Mouse (Mus musculus) testis, adult 2 months (tissue): ENCODE results near the gene Pitpnc1. TPM values are rescaled to one million over a fixed set of nuclear protein-coding genes. Genes with fewer than 3 reads are reported as not detected.

Experiments
- H3K27ac ChIP-seq: fragments of 200-500 bp; 2 replicates; pipeline ENCODE4 v1.5.1; 2012; ENCODE audit warnings: low read depth, low read length; ENCODE audit not compliant: control insufficient read depth, insufficient read depth
- H3K27me3 ChIP-seq: fragments of 200-500 bp; 2 replicates; pipeline ENCODE4 v1.6.1; 2012; ENCODE audit warnings: mild to moderate bottlenecking, low read length, moderate library complexity; ENCODE audit not compliant: control insufficient read depth, insufficient read depth
- H3K36me3 ChIP-seq: fragments of 200-500 bp; 2 replicates; pipeline ENCODE4 v1.6.1; 2012; ENCODE audit warnings: mild to moderate bottlenecking, low read length; ENCODE audit not compliant: control insufficient read depth, insufficient read depth
- H3K4me1 ChIP-seq: fragments of 200-500 bp; 2 replicates; pipeline ENCODE4 v1.6.1; 2012; ENCODE audit warnings: low read length; ENCODE audit not compliant: control insufficient read depth, insufficient read depth
- H3K4me3 ChIP-seq: fragments of 200-500 bp; 2 replicates; pipeline ENCODE4 v1.5.1; 2012; ENCODE audit warnings: low read depth, mild to moderate bottlenecking, low read length, moderate library complexity, mixed read lengths; ENCODE audit not compliant: control insufficient read depth
- CTCF ChIP-seq: fragments of 200-500 bp; IDR thresholded peaks from 2 replicates; pipeline ENCODE4 v1.5.1; 2012; ENCODE audit warnings: low read depth, mild to moderate bottlenecking, inconsistent platforms, low read length, moderate library complexity; ENCODE audit not compliant: control insufficient read depth, insufficient read depth, insufficient replicate concordance
- POLR2A ChIP-seq: fragments of 200-500 bp; IDR thresholded peaks from 2 replicates; pipeline ENCODE4 v1.6.1; 2012; ENCODE audit warnings: low read depth, mild to moderate bottlenecking, inconsistent platforms, low read length, moderate library complexity; ENCODE audit not compliant: control insufficient read depth
- polyA plus RNA-seq: library from polyadenylated mRNA; depleted of rRNA; stranded (reverse); fragments of >200 nt; gene quantifications from 2 replicates; pipeline ENCODE4 v1.2.3, GENCODE M21; 2012

The Pitpnc1 gene
- polyA plus RNA-seq, 1 experiment, result 1.5 TPM

GRCm38 (mm10) chr11:107438140-107438539 lies 32.4 kb downstream of the Pitpnc1 start:
- Histone ChIP-seq H3K27me3 (no peaks in the 10 kb centered on the region), H3K36me3 (no peaks in the 10 kb centered on the region), H3K4me1 (peaks cover 5% of the 10 kb centered on the region), H3K27ac (no peak overlapping the region), H3K4me3 (no peak overlapping the region)
- TF ChIP-seq CTCF (no peak), POLR2A (no peak)

GRCm38 (mm10) chr11:107437723-107438122 lies 32.8 kb downstream of the Pitpnc1 start:
- Histone ChIP-seq H3K4me3 (no peak overlapping the region), H3K27me3 (no peaks in the 10 kb centered on the region), H3K36me3 (no peaks in the 10 kb centered on the region), H3K4me1 (peaks cover 5% of the 10 kb centered on the region), H3K27ac (no peak overlapping the region)
- TF ChIP-seq CTCF, result no peak
- no peak for TF ChIP-seq POLR2A

GRCm38 (mm10) chr11:107435776-107436449 lies 34.6 kb downstream of the Pitpnc1 start:
- Histone ChIP-seq H3K27ac (no peak overlapping the region), H3K4me3 (no peak overlapping the region), H3K36me3 (no peaks in the 10 kb centered on the region), H3K4me1 (peaks cover 5% of the 10 kb centered on the region), H3K27me3 (no peaks in the 10 kb centered on the region)
- TF ChIP-seq POLR2A (no peak), CTCF (no peak)

- TF ChIP-seq POLR2A (no peak), CTCF (no peak)
- Histone ChIP-seq H3K4me3 (no peak overlapping the region), H3K36me3 (no peaks in the 10 kb centered on the region), H3K4me1 (no peaks in the 10 kb centered on the region), H3K27ac (no peak overlapping the region), H3K27me3 (no peaks in the 10 kb centered on the region)
Measured at GRCm38 (mm10) chr11:107431197-107431965, 39.1 kb downstream of the Pitpnc1 start.

GRCm38 (mm10) chr11:107428011-107428410 lies 42.5 kb downstream of the Pitpnc1 start:
- Histone ChIP-seq H3K4me3 (no peak overlapping the region), H3K4me1 (no peaks in the 10 kb centered on the region), H3K36me3 (no peaks in the 10 kb centered on the region), H3K27ac (no peak overlapping the region), H3K27me3 (no peaks in the 10 kb centered on the region)
- TF ChIP-seq CTCF, result no peak
- no peak for TF ChIP-seq POLR2A

GRCm38 (mm10) chr11:107424176-107424575 lies 46.3 kb downstream of the Pitpnc1 start:
- Histone ChIP-seq H3K4me1 (no peaks in the 10 kb centered on the region), H3K27ac (no peak overlapping the region), H3K27me3 (no peaks in the 10 kb centered on the region), H3K36me3 (no peaks in the 10 kb centered on the region), H3K4me3 (no peak overlapping the region)
- TF ChIP-seq POLR2A (no peak), CTCF (no peak)

- H3K27me3 ChIP-seq, result no peaks in the 10 kb centered on the region
- no peak for TF ChIP-seq POLR2A
- TF ChIP-seq CTCF, result no peak
- no peaks in the 10 kb centered on the region for H3K36me3 ChIP-seq
- no peak overlapping the region for H3K27ac ChIP-seq
- H3K4me1 ChIP-seq, result no peaks in the 10 kb centered on the region
- H3K4me3 ChIP-seq, result no peak overlapping the region
Measured at GRCm38 (mm10) chr11:107422356-107422754, 48.1 kb downstream of the Pitpnc1 start.
